Mouse (Mus musculus): ENCODE measurements at regions not wholly inside any gene's neighbourhood (a gene's known extent, or its start where the extent isn't known, plus 50 kb on each side); places are given as distances from the start of the nearest gene placed in this dataset.

DNA sequence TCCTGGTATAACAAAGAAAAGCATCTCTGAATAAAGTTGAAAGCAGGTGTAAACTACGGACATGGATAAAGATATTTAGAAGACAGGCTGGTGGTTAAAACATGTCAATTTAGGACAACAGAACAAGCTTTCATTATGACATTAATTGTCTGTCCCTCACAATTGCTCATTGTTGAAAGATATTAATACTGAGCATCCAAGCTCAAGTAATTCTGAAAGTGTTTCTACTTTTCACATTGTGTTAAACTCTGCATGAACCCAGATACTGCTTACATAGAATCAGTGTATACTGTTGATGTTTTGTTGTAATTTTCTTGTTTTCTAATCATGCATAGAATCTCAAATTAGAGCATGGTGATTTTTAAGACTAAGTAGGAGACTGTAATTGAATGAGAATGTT is 614.7 kb upstream of the Lingo2 start:
- no peak for DNase-seq (ENCODE audit: low read depth, low spot score)

DNA sequence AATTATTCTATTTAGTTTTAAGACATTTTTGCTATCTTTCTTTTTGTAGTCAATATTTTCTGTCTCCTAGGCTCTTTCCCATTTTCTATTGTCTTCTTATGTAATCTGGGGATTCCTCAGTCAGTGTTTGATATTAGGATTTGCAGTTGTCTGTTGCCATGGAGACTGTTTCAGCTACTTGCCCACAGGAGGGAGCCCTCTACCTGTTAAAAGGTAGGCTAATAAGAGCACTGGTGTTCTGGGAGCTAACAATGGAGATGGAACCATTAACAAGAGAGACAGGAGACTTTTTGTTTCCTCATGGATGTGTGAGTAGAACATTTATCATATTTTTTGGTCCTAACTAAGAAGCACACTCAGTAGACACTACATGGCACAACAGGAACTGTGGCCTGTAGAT is 608.7 kb upstream of the Lingo2 start:
- peak; percentile 9 for DNase-seq (ENCODE audit: low read depth, low spot score)

DNA sequence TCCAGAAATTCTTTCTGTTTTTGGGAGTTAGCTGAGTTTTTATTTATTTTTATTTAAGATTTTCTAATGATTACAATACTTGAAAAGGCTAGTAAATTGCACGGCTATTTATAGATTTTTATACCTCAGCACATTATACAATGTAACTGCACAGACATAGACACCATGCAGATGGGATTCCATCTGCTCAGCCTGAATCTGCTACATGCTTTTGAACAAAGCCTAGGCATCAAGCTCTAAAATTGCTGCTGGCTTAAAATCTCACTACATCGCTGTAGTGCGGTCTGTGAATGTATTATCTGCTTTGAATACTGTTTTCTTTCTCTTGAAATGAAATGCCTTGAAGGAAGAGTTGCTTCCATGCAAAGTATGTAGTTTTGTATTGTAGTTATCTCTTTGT is 594.5 kb upstream of the Lingo2 start:
- no peak for DNase-seq (ENCODE audit: low read depth, low spot score)

GRCm38 (mm10) chr4:37507732-37508131 is 556.2 kb upstream of the Lingo2 start:
- DNase-seq (ENCODE audit: low read depth, low spot score), result no peak

All from retina, adult 2 months (tissue).